Mouse (Mus musculus) gastrocnemius, postnatal 10 days (tissue): ENCODE data around the gene H2-Ob. TPM values are rescaled to one million over a fixed set of nuclear protein-coding genes. Genes with fewer than 3 reads are reported as not detected.
A peak's percentile ranks its signal among the peaks of the same experiment; 100 is the strongest.

Experiments
- DNase-seq: peaks from one replicate; pipeline ENCODE4 v3.0.0; 2021; ENCODE audit warnings: mixed read lengths
- long read RNA-seq, 2 experiments: library from polyadenylated mRNA; stranded (forward); transcript quantifications; one replicate each; pipeline ENCODE4 v2.0.0; 2021
- total RNA-seq, 2 experiments: library from RNA; stranded (reverse); gene quantifications; 2 replicates each; pipeline ENCODE4 v1.2.3; 2021

The H2-Ob gene
- under 1 TPM; 0.26 to 0.34 TPM for total RNA-seq
- long read RNA-seq, experiment 1, result 0 reads
- long read RNA-seq, experiment 2, result 0 reads

- no peak for DNase-seq
These were observed at the start of gene H2-Ob for GRCm38 (mm10) chr17:34238706-34239105. TSS of gene H2-Ob (plus strand) at chr17:34238903.

GRCm38 (mm10) chr17:34188986-34189385 lies 49.7 kb upstream of the H2-Ob start:
- DNase-seq, result no peak

- no peak for DNase-seq
These were observed 45.9 kb upstream of the H2-Ob start for GRCm38 (mm10) chr17:34192852-34193251.

GRCm38 (mm10) chr17:34193468-34193867 lies 45.2 kb upstream of the H2-Ob start:
- no peak for DNase-seq

- DNase-seq, result no peak
These were observed 44.0 kb upstream of the H2-Ob start for GRCm38 (mm10) chr17:34194723-34195122.

GRCm38 (mm10) chr17:34196491-34196890 lies 42.2 kb upstream of the H2-Ob start:
- no peak for DNase-seq

- DNase-seq, result peak; percentile 87
These were observed 41.5 kb upstream of the H2-Ob start, which contains the start of gene Psmb8 for GRCm38 (mm10) chr17:34196941-34197894. TSS of gene Psmb8 (plus strand) at chr17:34197721.

GRCm38 (mm10) chr17:34197904-34198520 lies 40.7 kb upstream of the H2-Ob start:
- DNase-seq, result peak; percentile 26

GRCm38 (mm10) chr17:34198521-34198912 lies 40.2 kb upstream of the H2-Ob start:
- no peak for DNase-seq

- DNase-seq, result no peak
These were observed 39.6 kb upstream of the H2-Ob start for GRCm38 (mm10) chr17:34199050-34199619.

- no peak for DNase-seq
These were observed 38.7 kb upstream of the H2-Ob start for GRCm38 (mm10) chr17:34200047-34200446.

- DNase-seq, result no peak
These were observed 37.8 kb upstream of the H2-Ob start for GRCm38 (mm10) chr17:34200772-34201505.

GRCm38 (mm10) chr17:34201506-34202055 lies 37.1 kb upstream of the H2-Ob start:
- DNase-seq, result no peak

GRCm38 (mm10) chr17:34202760-34203442 lies 35.8 kb upstream of the H2-Ob start:
- no peak for DNase-seq

- DNase-seq, result no peak
These were observed 35.3 kb upstream of the H2-Ob start, which contains the start of gene Tap2 for GRCm38 (mm10) chr17:34203444-34203843. TSS of gene Tap2 (plus strand) at chr17:34203527.

GRCm38 (mm10) chr17:34204303-34205010 lies 34.2 kb upstream of the H2-Ob start:
- peak; percentile 94 for DNase-seq

- peak; percentile 61 for DNase-seq
These were observed 33.5 kb upstream of the H2-Ob start for GRCm38 (mm10) chr17:34205021-34205745.

- DNase-seq, result no peak
These were observed 32.9 kb upstream of the H2-Ob start for GRCm38 (mm10) chr17:34205746-34206176.

- DNase-seq, result no peak
These were observed 32.0 kb upstream of the H2-Ob start for GRCm38 (mm10) chr17:34206731-34207130.

- no peak for DNase-seq
These were observed 31.2 kb upstream of the H2-Ob start for GRCm38 (mm10) chr17:34207456-34207855.
